Mouse (Mus musculus): Measurements from ENCODE around the gene Tcp11l2. TPM values are rescaled to one million over a fixed set of nuclear protein-coding genes. Genes with fewer than 3 reads are reported as not detected.

Gene Tcp11l2
- polyA plus RNA-seq, 1 experiment from 2014 or later, result 29.8 TPM

GRCm38 (mm10) chr10:84552477-84552876, 23.9 kb upstream of the Tcp11l2 start:
- no peak overlapping the region for H3K4me3 ChIP-seq (ENCODE audit: low read depth, low read length)
- peaks cover 7% of the 10 kb centered on the region for H3K4me1 ChIP-seq (ENCODE audit: insufficient read depth)
- no peak overlapping the region for H3K4me2 ChIP-seq (ENCODE audit: low read depth, low read length)
- H3K9ac ChIP-seq (replicated peaks), result no peak overlapping the region
- WGBS (ENCODE audit: insufficient replicate concordance), result 80% methylated on average over 2 of the region's 2 CpGs
- no peaks in the 10 kb centered on the region for H3K9me3 ChIP-seq (ENCODE audit: low read length)
- no peaks in the 10 kb centered on the region for H3K36me3 ChIP-seq (replicated peaks; ENCODE audit: insufficient read depth, low read length)
- DNase-seq (no peak), ATAC-seq (no peak)
- TF ChIP-seq EP300 (IDR thresholded peaks at IDR 0.05; ENCODE audit: low read depth) (no peak), CTCF (IDR thresholded peaks at IDR 0.05; ENCODE audit: low read depth) (no peak)
- no peak overlapping the region for H3K27ac ChIP-seq (ENCODE audit: low read depth)
- no peaks in the 10 kb centered on the region for H3K27me3 ChIP-seq (ENCODE audit: insufficient read depth, low read length)

- Histone ChIP-seq H3K27me3 (ENCODE audit: insufficient read depth, low read length) (no peaks in the 10 kb centered on the region), H3K4me2 (ENCODE audit: low read depth, low read length) (no peak overlapping the region), H3K9ac (replicated peaks) (no peak overlapping the region), H3K36me3 (replicated peaks; ENCODE audit: insufficient read depth, low read length) (no peaks in the 10 kb centered on the region), H3K4me1 (ENCODE audit: insufficient read depth) (peaks cover 3% of the 10 kb centered on the region; the same call in 1 of the 2 replicates), H3K9me3 (ENCODE audit: low read length) (no peaks in the 10 kb centered on the region), H3K27ac (ENCODE audit: low read depth) (peak overlapping the region; percentile 53; the same call in 1 of the 2 replicates), H3K4me3 (ENCODE audit: low read depth, low read length) (no peak overlapping the region)
- ATAC-seq, result peak; percentile 25; the same call in 1 of the 2 replicates
- 32% methylated on average over 6 of the region's 6 CpGs for WGBS (ENCODE audit: insufficient replicate concordance)
- DNase-seq, result peak; percentile 26
- TF ChIP-seq EP300 (IDR thresholded peaks at IDR 0.05; ENCODE audit: low read depth), result no peak
- TF ChIP-seq CTCF (IDR thresholded peaks at IDR 0.05; ENCODE audit: low read depth), result no peak
These were observed 22.0 kb upstream of the Tcp11l2 start for GRCm38 (mm10) chr10:84554291-84555009.

- Histone ChIP-seq H3K4me2 (ENCODE audit: low read depth, low read length) (no peak overlapping the region), H3K36me3 (replicated peaks; ENCODE audit: insufficient read depth, low read length) (no peaks in the 10 kb centered on the region), H3K9me3 (ENCODE audit: low read length) (no peaks in the 10 kb centered on the region), H3K27ac (ENCODE audit: low read depth) (no peak overlapping the region), H3K4me3 (ENCODE audit: low read depth, low read length) (no peak overlapping the region), H3K27me3 (ENCODE audit: insufficient read depth, low read length) (no peaks in the 10 kb centered on the region), H3K4me1 (ENCODE audit: insufficient read depth) (0 out of 2 replicates have a peak, but pooled peaks cover 3% of the 10 kb centered on the region), H3K9ac (replicated peaks) (no peak overlapping the region)
- DNase-seq (peak; percentile 23), ATAC-seq (no peak)
- WGBS (ENCODE audit: insufficient replicate concordance), result 43% methylated on average over 2 of the region's 2 CpGs
- TF ChIP-seq EP300 (IDR thresholded peaks at IDR 0.05; ENCODE audit: low read depth) (no peak), CTCF (IDR thresholded peaks at IDR 0.05; ENCODE audit: low read depth) (no peak)
These were observed 20.3 kb upstream of the Tcp11l2 start for GRCm38 (mm10) chr10:84556120-84556519.

DNA sequence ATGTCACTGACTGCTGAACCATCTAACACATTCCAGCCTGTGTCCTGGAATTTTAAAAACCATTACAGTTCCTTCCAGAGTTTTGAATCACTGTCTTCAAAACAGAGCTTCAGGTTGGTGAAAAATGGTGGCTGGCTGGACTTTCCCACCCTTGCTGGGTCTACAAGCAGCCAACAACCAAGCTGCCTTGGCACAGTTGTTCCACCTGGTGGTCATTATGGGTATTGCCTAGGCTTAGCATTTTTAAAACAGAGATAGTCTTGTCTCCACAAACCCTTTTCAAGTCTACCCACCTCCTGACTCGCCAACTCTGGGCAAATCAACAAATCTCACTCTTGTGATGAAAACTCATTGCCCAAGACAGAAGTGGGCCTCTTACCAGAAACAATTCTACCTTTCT, 17.9 kb upstream of the Tcp11l2 start:
- H3K27me3 ChIP-seq (ENCODE audit: insufficient read depth, low read length), result no peaks in the 10 kb centered on the region
- H3K4me1 ChIP-seq (ENCODE audit: insufficient read depth), result peaks cover 8% of the 10 kb centered on the region; the same call in 1 of the 2 replicates
- ATAC-seq (no peak), DNase-seq (peak; percentile 24)
- no peak overlapping the region for H3K4me3 ChIP-seq (ENCODE audit: low read depth, low read length)
- WGBS (ENCODE audit: insufficient replicate concordance), result 75% methylated on average over 1 of the region's 1 CpGs
- no peaks in the 10 kb centered on the region for H3K36me3 ChIP-seq (replicated peaks; ENCODE audit: insufficient read depth, low read length)
- TF ChIP-seq CTCF (IDR thresholded peaks at IDR 0.05; ENCODE audit: low read depth) (peak; percentile 73), EP300 (IDR thresholded peaks at IDR 0.05; ENCODE audit: low read depth) (no peak)
- H3K4me2 ChIP-seq (ENCODE audit: low read depth, low read length), result no peak overlapping the region
- H3K9ac ChIP-seq (replicated peaks), result no peak overlapping the region
- no peaks in the 10 kb centered on the region for H3K9me3 ChIP-seq (ENCODE audit: low read length)
- no peak overlapping the region for H3K27ac ChIP-seq (ENCODE audit: low read depth)

DNA sequence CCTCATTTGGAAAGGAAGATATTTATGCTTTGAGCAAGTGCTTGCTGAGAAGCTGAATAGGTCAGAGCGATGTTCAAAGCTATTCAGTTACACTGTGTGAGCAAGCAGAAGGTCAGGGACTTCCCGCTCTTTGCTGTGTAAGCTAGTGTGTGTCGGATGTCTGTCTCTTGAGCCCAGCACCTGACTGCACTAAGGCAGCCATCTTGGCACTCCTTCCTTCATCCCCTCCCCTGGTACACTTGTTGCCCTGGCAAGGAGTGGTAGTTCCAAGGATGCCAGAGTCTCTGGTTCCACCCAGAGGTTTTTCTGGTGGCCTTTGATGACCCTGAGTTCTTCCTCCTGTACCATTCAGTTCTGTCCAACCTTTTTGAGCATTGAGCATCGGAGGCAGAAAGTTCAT, 16.4 kb upstream of the Tcp11l2 start:
- Histone ChIP-seq H3K27me3 (ENCODE audit: insufficient read depth, low read length) (no peaks in the 10 kb centered on the region), H3K4me2 (ENCODE audit: low read depth, low read length) (no peak overlapping the region), H3K36me3 (replicated peaks; ENCODE audit: insufficient read depth, low read length) (no peaks in the 10 kb centered on the region), H3K27ac (ENCODE audit: low read depth) (no peak overlapping the region), H3K9me3 (ENCODE audit: low read length) (no peaks in the 10 kb centered on the region), H3K4me1 (ENCODE audit: insufficient read depth) (peaks cover 5% of the 10 kb centered on the region; the same call in 1 of the 2 replicates), H3K4me3 (ENCODE audit: low read depth, low read length) (no peak overlapping the region), H3K9ac (replicated peaks) (no peak overlapping the region)
- DNase-seq (no peak), ATAC-seq (no peak)
- TF ChIP-seq CTCF (IDR thresholded peaks at IDR 0.05; ENCODE audit: low read depth), result no peak
- no peak for TF ChIP-seq EP300 (IDR thresholded peaks at IDR 0.05; ENCODE audit: low read depth)
- whole genome bisulfite sequencing (ENCODE audit: insufficient replicate concordance), result 84% methylated on average over 4 of the region's 4 CpGs

DNA sequence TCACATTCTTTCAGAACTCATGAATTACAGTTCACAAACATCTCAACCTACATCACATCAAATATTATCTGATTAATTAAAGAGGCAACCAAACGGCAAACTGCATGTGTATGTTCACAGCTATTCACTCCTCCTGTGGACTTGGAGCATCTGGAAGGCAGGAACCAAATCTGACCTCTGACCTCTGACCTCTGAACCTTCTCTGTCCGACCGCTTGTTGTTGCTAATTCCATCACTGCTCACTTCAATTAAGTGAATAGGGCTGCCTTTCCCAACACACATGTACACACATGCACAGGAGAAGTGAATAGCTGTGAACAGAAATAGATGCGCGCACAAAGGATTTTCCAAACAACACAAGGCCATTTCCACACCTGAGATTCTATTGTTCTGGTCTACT, 14.3 kb upstream of the Tcp11l2 start:
- no peaks in the 10 kb centered on the region for H3K27me3 ChIP-seq (ENCODE audit: insufficient read depth, low read length)
- H3K36me3 ChIP-seq (replicated peaks; ENCODE audit: insufficient read depth, low read length), result no peaks in the 10 kb centered on the region
- ATAC-seq (no peak), DNase-seq (no peak)
- no peaks in the 10 kb centered on the region for H3K9me3 ChIP-seq (ENCODE audit: low read length)
- no peak overlapping the region for H3K4me3 ChIP-seq (ENCODE audit: low read depth, low read length)
- peaks cover 5% of the 10 kb centered on the region; the same call in 1 of the 2 replicates for H3K4me1 ChIP-seq (ENCODE audit: insufficient read depth)
- H3K27ac ChIP-seq (ENCODE audit: low read depth), result no peak overlapping the region
- 75% methylated on average over 5 of the region's 5 CpGs for WGBS (ENCODE audit: insufficient replicate concordance)
- no peak overlapping the region for H3K9ac ChIP-seq (replicated peaks)
- TF ChIP-seq CTCF (IDR thresholded peaks at IDR 0.05; ENCODE audit: low read depth) (no peak), EP300 (IDR thresholded peaks at IDR 0.05; ENCODE audit: low read depth) (no peak)
- no peak overlapping the region for H3K4me2 ChIP-seq (ENCODE audit: low read depth, low read length)

Measured in liver, postnatal 0 days (tissue).